Mouse (Mus musculus) heart, embryonic 16.5 days (tissue): ENCODE measurements around the gene Slc25a51. TPM values are rescaled to one million over a fixed set of nuclear protein-coding genes. Genes with fewer than 3 reads are reported as not detected.
"Not testable (repeated sequence)": the region's sequence is repeated elsewhere in the genome, so short reads cannot be mapped to it uniquely, and the experiment has no call there.

Experiments used
- ATAC-seq: fragments of 200-750 bp; cut with Nextera tagmentation; replicated peaks from 2 replicates; pipeline ENCODE4 v1.8.0; 2017; ENCODE audit warnings: moderate number of reproducible peaks; ENCODE audit not compliant: insufficient read depth, low FRiP score; ENCODE audit errors: extremely low read depth
- H3K27ac ChIP-seq: fragments of 300-500 bp; sonication (generic); 2 replicates; pipeline ENCODE4 v1.5.1; 2014; ENCODE audit warnings: mild to moderate bottlenecking, low read length, control low read depth, moderate library complexity
- H3K27me3 ChIP-seq: fragments of 300-500 bp; sonication (generic); 2 replicates; pipeline ENCODE4 v1.6.1; 2014; ENCODE audit warnings: low read length, mixed read lengths; ENCODE audit not compliant: control insufficient read depth, insufficient read depth
- H3K36me3 ChIP-seq: fragments of 300-500 bp; sonication (generic); 2 replicates; pipeline ENCODE4 v1.6.1; 2014; ENCODE audit not compliant: control insufficient read depth, insufficient read depth
- H3K4me1 ChIP-seq: fragments of 300-500 bp; sonication (generic); 2 replicates; pipeline ENCODE4 v1.6.1; 2014; ENCODE audit warnings: low read length, mixed read lengths; ENCODE audit not compliant: control insufficient read depth, insufficient read depth
- H3K4me2 ChIP-seq: fragments of 300-500 bp; sonication (generic); 2 replicates; pipeline ENCODE4 v1.6.1; 2014; ENCODE audit warnings: low read depth, mild to moderate bottlenecking, control low read depth, low read length
- H3K4me3 ChIP-seq: fragments of 300-500 bp; sonication (generic); 2 replicates; pipeline ENCODE4 v1.5.1; 2014; ENCODE audit warnings: mild to moderate bottlenecking, control low read depth, low read length
- H3K9ac ChIP-seq: fragments of 300-500 bp; sonication (generic); 2 replicates; pipeline ENCODE4 v1.6.1; 2014; ENCODE audit warnings: low read length, control low read depth
- H3K9me3 ChIP-seq: fragments of 300-500 bp; sonication (generic); replicated peaks from 2 replicates; pipeline ENCODE4 v1.6.1; 2016; ENCODE audit warnings: low read length; ENCODE audit not compliant: control insufficient read depth
- WGBS: fragments of 180-500 bp; shearing (Covaris S2); extraction: QIAGEN DNeasy Blood & Tissue Kit; methylation state at CpG from one replicate; pipeline ENCODE4 v1.1.7; 2014; 5-methylcytosine and 5-hydroxymethylcytosine counted together
- polyA plus RNA-seq: library from polyadenylated mRNA; unstranded; fragments of >200 nt; fragmentation: Nextera tagmentation; extraction: Ambion mirVana; gene quantifications from 2 replicates; pipeline ENCODE4 v1.2.1, GENCODE M21; 2015

Gene Slc25a51
- polyA plus RNA-seq, 1 experiment from 2014 or later, result 75.9 TPM

GRCm38 (mm10) chr4:45407001-45407702 lies 1.4 kb downstream of the Slc25a51 start:
- Histone ChIP-seq H3K4me3 (peak overlapping the region; percentile 93), H3K9me3 (no peaks in the 10 kb centered on the region), H3K27me3 (no peaks in the 10 kb centered on the region), H3K9ac (peak overlapping the region; percentile 97), H3K36me3 (peaks cover 6% of the 10 kb centered on the region; the same call in 1 of the 2 replicates), H3K4me1 (peaks cover 38% of the 10 kb centered on the region), H3K27ac (peak overlapping the region; percentile 93; the same call in 1 of the 2 replicates), H3K4me2 (peak overlapping the region; percentile 81)
- 43% methylated on average over 5 of the region's 5 CpGs for WGBS
- no peak for ATAC-seq

DNA sequence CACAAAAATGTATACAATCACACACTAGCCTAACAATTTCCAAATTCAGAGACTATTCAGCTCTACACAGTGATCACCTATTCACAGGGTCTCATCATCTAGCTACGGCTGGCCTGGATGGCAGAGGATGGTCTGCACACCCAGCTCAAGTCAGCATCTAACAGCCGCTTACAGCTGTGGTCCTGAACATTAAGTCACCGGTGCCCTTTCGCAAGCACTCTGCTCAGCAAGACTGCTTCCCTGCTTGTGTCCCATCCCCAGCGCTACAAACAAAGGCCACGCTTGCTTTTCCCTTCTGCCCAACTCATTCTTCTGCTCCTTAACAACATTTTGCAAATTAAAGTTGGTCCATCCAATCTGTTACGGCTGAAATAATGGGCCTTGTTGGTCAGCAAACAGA lies 2.2 kb downstream of the Slc25a51 start:
- Histone ChIP-seq H3K4me3 (peak overlapping the region; percentile 93; the same call in 1 of the 2 replicates), H3K4me1 (peaks cover 38% of the 10 kb centered on the region), H3K27me3 (no peaks in the 10 kb centered on the region), H3K9ac (peak overlapping the region; percentile 33), H3K4me2 (peak overlapping the region; percentile 38; the same call in 1 of the 2 replicates), H3K36me3 (peaks cover 12% of the 10 kb centered on the region), H3K27ac (no peak overlapping the region), H3K9me3 (no peaks in the 10 kb centered on the region)
- WGBS, result 83% methylated on average over 7 of the region's 7 CpGs
- ATAC-seq, result no peak

- Histone ChIP-seq H3K4me2 (no peak overlapping the region), H3K27ac (no peak overlapping the region; the same call in 1 of the 2 replicates), H3K4me3 (no peak overlapping the region), H3K4me1 (peaks cover 38% of the 10 kb centered on the region), H3K27me3 (no peaks in the 10 kb centered on the region), H3K36me3 (peaks cover 17% of the 10 kb centered on the region), H3K9me3 (no peaks in the 10 kb centered on the region), H3K9ac (no peak overlapping the region)
- ATAC-seq, result no peak
- WGBS, result 76% methylated on average over 7 of the region's 7 CpGs
Measured at GRCm38 (mm10) chr4:45405315-45405714, 3.3 kb downstream of the Slc25a51 start.

DNA sequence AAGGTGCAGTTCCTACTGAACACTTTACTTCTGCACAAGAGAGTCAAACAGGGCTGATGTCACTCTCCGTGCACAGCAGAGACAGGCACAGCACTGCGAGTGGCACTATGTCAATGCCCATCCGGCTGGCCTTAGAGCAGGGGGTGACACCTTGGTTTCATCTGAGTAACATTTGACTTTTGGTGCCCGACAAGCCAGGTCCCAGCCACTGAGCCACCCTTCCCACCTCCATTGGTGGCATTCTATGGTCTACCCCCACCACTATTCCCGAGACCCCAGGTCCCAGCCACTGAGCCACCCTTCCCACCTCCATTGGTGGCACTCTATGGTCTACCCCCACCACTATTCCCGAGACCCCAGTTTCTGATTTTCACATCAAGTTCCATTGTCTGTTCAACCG lies 4.5 kb downstream of the Slc25a51 start:
- no peak overlapping the region for H3K27ac ChIP-seq
- no peaks in the 10 kb centered on the region for H3K27me3 ChIP-seq
- H3K4me3 ChIP-seq, result no peak overlapping the region
- ATAC-seq, result no peak
- no peaks in the 10 kb centered on the region for H3K9me3 ChIP-seq
- no peak overlapping the region for H3K9ac ChIP-seq
- peaks cover 27% of the 10 kb centered on the region for H3K36me3 ChIP-seq
- peaks cover 37% of the 10 kb centered on the region for H3K4me1 ChIP-seq
- WGBS, result 91% methylated on average over 7 of the region's 7 CpGs
- H3K4me2 ChIP-seq, result no peak overlapping the region

DNA sequence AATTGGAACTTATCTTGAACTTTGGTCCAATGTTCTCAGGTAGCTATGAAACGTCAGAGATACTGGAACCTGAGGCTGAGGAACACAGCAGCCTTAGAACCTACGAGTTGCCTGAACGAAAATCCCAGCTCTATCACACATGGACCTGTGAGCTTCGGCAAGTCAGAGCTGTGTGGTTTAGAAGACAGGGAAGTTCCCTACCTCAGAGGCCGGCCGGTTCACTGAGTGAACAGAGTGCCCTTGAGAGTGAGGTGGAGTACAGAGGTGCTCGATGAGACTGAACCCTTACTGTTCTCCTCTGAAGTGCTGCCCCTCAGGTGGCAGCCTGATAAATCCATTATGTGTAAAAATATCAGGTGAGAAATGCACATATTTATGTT lies 5.1 kb downstream of the Slc25a51 start:
- Histone ChIP-seq H3K9me3 (no peaks in the 10 kb centered on the region), H3K27ac (peak overlapping the region; percentile 46), H3K9ac (no peak overlapping the region), H3K4me2 (no peak overlapping the region), H3K27me3 (no peaks in the 10 kb centered on the region), H3K4me1 (peaks cover 36% of the 10 kb centered on the region), H3K36me3 (peaks cover 32% of the 10 kb centered on the region), H3K4me3 (no peak overlapping the region)
- no peak for ATAC-seq
- 58% methylated on average over 7 of the region's 7 CpGs for WGBS

- peak overlapping the region; percentile 46 for H3K27ac ChIP-seq
- H3K4me2 ChIP-seq, result peak overlapping the region; percentile 14; the same call in 1 of the 2 replicates
- peaks cover 34% of the 10 kb centered on the region for H3K36me3 ChIP-seq
- H3K4me1 ChIP-seq, result peaks cover 36% of the 10 kb centered on the region
- WGBS, result 28% methylated on average over 7 of the region's 7 CpGs
- no peaks in the 10 kb centered on the region for H3K9me3 ChIP-seq
- H3K9ac ChIP-seq, result no peak overlapping the region
- no peaks in the 10 kb centered on the region for H3K27me3 ChIP-seq
- H3K4me3 ChIP-seq, result no peak overlapping the region
- peak; percentile 75 for ATAC-seq
Measured at GRCm38 (mm10) chr4:45402878-45403498, 5.6 kb downstream of the Slc25a51 start.

DNA sequence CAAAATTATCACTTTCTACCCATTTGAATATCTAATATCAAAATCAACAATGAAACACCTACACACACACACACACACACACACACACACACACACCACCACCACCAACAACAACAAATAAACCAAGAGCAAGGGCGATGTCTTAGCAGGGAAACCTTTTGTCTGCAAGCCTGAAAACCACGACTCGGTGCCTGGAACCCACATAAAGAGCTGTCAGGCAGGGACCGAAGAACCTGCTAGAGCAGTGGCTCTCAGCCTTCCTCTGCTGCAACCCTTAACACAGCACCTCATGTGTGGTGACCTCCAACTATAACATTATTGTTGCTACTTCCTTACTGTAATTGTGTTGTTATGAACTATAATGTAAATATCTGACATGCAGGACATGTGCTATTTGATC lies 6.3 kb downstream of the Slc25a51 start:
- Histone ChIP-seq H3K27me3 (no peaks in the 10 kb centered on the region), H3K4me1 (peaks cover 31% of the 10 kb centered on the region), H3K4me2 (no peak overlapping the region), H3K27ac (no peak overlapping the region), H3K36me3 (peaks cover 39% of the 10 kb centered on the region), H3K9ac (no peak overlapping the region), H3K4me3 (no peak overlapping the region), H3K9me3 (no peaks in the 10 kb centered on the region)
- WGBS, result 80% methylated on average over 4 of the region's 4 CpGs
- no peak for ATAC-seq

DNA sequence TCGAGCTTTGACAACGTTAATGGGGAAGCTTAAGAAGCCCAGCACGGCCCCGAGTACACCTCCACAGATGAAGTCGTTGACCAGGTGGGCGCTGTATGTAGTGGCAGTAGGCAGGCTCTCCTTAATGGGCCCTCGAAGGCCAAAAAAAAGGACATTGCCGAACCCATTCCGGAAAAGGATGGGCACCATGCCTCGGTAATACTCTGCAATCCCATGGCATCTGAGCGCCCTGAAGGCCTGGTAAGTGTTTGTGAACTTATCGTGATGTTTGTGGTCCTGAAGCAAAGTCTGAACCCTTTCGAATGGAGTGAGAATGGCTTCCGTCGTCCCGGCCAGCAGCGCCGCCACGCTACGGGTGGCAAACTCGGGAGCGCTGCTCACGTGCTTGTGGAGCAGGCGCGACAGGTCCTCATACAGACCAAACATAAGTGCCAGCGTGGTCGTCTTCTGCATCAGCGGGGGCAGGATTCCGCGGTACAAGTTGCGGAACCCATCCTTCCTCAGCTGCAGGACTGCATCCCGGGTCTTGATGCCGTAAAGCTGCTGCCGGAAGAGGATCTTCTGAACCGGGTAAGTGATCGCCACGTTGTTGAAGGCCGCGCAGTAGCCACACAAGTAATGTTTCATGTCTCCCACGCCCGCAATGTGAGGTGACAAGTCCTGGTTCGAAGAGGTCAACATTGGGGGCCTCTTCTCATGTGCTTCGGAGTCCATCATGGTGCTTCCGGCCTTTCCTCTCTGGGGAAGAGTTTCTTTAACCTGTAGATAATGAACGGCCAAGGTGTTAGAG lies 8.9 kb downstream of the Slc25a51 start:
- WGBS, result 93% methylated on average over 45 of the region's 45 CpGs
- H3K27ac ChIP-seq, result no peak overlapping the region
- H3K4me2 ChIP-seq, result no peak overlapping the region
- no peak overlapping the region for H3K4me3 ChIP-seq
- H3K4me1 ChIP-seq, result peaks cover 16% of the 10 kb centered on the region
- no peak for ATAC-seq
- H3K9me3 ChIP-seq, result no peaks in the 10 kb centered on the region
- no peaks in the 10 kb centered on the region for H3K27me3 ChIP-seq
- H3K36me3 ChIP-seq, result peaks cover 39% of the 10 kb centered on the region
- H3K9ac ChIP-seq, result no peak overlapping the region

DNA sequence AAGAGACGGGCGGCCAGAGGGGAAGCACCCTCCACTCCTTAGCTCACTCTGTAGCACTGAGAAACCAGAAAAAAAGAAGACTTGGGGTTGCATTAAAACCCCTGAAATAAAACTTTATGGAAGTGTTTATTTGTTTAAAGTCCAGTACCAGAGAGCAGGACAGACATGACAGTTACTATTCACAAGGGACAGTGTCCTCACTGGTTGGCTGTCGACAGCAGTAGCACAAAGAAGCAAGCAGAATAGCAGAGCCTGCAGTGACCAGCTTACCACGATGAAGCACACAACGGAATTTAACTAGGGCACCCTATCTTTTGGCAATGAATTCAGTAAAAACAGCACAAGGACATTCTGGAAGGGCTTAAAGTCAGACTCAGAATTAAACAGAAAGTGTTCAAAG lies 10.3 kb downstream of the Slc25a51 start:
- not testable (repeated sequence) for H3K27me3 ChIP-seq, H3K4me3 ChIP-seq, H3K9me3 ChIP-seq, H3K9ac ChIP-seq, H3K4me2 ChIP-seq, H3K27ac ChIP-seq, ATAC-seq
- H3K4me1 ChIP-seq, result peaks cover 12% of the 10 kb centered on the region
- WGBS, result 68% methylated on average over 5 of the region's 5 CpGs
- H3K36me3 ChIP-seq, result peaks cover 33% of the 10 kb centered on the region
